Mouse (Mus musculus): ENCODE results near the gene Fbxl15.

Fbxl15 gene

GRCm38 (mm10) chr19:46348761-46349458, 20.9 kb downstream of the Fbxl15 start:
- DNase-seq, result peak; percentile 89

- no peak for DNase-seq
Measured at GRCm38 (mm10) chr19:46349550-46349949, 21.6 kb downstream of the Fbxl15 start.

DNA sequence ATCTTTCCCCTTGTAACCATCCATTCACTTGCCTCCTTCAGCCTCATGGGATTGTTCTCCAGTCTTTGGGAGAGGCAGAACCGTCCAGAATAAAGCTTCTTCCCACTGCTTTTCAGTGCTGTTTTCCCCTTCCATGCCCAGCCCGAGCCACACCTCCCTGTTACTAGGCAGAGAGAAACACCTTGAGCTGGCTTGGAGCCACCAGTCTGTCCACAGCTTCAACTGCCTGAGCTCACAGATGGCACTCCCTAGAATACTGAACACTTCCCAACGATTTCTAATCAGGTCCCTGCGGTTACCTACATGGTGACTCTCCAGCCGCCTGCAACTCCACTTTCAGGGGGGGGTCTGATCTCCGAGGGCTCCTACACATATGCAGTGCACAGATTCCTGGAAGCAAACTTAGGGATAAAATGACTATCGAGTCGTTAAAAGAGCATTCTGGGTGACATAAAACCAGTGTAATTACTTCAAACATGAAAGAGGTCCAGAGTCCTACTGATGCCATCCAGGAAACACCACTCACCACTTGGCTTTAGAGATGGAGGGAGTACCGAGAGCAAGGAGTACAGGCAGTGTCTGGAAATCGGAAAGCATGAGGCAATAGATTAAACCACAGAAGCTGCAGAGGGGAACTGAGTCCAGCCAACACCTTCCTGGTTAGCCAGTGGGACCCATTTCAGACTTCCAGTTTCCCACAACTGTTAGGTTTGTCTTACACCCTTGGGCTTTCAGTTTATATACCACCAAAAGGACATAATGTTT, 22.4 kb downstream of the Fbxl15 start, which contains the start of gene 2310034G01Rik:
Gene 2310034G01Rik (minus strand): TSS at position 135 of the 765 bp plus-strand sequence.
- peak; percentile 40 for DNase-seq

DNA sequence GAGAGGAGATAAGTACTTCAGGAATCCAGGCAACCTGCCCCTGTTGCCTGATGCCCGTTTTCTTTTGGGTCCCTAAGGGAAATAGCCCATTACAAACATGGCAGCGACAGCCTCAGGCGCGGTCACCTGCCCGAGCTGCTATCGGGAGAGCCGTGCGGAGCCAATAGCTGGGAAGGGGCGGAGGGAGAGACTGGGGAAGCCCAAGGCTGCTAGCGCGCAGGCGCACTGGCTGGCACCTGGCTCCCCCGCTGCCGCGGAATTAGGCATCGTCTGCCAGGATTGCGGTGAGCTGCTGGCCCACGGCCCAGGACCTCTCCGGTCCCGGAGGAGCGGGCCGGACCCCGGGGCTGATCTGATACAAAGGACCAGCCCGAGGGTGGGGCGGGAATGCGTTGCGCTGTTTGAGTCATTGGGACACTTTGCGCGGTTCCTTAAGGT, 28.7 kb downstream of the Fbxl15 start:
- peak; percentile 96 for DNase-seq

DNA sequence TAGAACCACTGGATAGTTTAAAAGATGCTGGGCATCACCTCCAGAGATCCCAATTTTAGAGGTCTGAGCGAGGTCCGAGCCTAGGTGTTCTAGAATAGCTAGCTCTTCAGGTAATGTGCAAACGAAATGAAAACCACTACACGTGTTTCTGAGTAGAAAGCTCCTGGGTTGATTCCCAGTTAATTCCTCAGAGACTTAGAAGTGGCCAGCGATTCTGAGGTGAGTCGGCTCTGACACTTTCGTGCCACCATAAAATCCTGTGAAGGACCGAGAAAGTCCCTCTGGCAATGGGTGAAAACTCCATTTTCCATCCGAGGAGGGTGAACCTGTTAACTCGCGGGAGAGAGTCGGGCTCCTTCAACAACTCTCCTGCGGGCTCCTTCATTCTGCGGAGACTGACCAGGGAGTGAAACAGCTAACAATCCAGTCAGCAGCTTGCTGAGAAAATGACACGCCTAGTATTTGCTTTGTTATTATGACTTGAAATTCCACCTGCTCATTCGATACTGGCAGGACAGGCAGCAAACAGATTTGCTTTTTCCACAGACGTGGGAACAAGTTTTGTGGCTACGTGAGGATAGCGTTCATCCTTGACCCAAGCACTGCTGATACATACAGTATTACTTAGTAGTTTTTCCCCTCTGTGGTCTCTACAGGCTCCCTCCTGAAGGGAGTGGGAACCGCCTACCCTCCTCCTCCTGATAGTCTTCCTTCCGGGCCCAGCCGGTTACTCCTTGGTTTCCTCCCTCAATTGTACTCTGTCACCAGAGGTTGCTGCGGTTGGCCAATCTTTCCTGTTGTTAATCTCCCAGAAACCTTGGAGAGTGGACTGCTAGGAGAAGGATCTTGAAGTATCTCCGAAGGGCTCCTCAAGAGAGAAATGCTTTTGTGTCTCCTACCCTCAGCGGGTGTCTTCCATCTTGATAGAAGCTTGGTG, 29.6 kb downstream of the Fbxl15 start:
- DNase-seq, result peak; percentile 56

- no peak for DNase-seq
Measured at GRCm38 (mm10) chr19:46358381-46358780, 30.4 kb downstream of the Fbxl15 start.

GRCm38 (mm10) chr19:46362104-46362503, 34.1 kb downstream of the Fbxl15 start:
- DNase-seq, result no peak

DNA sequence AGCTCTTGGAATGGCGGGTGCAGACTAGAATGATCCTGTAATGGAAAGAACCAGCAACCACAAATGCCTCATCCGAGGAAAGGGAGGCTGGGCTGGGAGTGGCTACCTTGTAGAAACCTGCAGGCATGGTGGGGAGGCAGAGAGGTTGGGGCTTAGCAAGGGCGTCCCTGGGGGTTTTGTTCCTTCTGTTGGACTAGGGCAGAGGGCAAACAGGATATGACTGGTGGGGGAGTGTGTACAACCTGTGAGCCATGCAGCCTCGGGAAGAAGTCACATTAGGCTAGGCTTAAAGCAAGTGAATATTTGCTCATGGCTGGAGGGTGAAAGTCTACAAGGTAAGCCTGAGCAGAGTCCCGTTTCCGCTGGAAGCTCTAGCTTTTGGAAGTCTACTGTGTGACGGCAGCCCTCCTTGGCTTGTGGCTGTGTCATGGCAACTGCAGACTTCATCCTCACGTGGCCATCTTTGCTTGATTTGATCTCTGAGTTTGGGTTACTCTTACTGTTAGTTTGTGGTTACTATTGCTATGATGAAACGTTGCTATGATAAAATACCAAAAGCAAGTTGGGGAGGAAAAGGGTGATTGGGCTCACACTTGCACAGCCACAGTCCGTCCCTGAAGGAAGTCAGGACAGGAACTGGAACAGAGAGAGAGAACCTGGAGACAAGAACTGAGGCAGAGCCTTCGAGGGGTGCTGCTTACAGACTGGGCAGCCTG, 35.5 kb downstream of the Fbxl15 start:
- no peak for DNase-seq

DNA sequence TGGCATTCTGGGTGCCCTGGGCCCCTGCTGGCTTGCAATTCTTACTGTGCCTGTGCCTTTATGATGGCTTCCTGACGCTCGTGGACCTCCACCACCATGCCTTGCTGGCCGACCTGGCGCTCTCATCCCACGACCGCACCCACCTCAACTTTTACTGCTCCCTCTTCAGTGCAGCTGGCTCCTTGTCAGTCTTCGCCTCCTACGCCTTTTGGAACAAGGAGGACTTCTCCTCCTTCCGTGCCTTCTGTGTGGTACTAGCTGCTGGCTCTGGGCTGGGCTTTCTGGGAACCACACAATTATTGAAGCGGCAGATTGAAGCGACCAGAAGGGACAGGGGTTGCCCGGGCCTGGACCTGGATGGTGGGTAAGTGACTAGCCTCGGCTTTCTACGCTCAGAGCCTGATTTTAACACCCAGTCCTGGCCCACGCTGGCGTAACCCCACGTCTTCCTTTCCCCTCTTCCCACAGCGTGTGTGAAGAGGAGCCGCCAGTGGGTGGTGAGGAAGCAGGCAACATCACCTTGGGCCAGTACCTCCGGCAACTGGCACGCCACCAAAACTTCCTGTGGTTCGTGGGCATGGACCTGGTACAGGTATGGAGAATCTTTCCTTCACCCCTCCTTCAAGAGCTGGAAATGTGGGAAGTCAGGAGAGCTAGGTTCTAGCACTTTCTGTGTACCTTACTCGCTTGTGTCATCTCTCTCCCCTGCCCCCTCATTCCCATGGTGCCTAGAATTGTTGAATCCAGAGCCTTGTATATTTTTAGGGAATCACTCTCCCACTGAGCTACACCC, 40.0 kb downstream of the Fbxl15 start:
- no peak for DNase-seq

- peak; percentile 88 for DNase-seq
Measured at GRCm38 (mm10) chr19:46369204-46369603, 41.2 kb downstream of the Fbxl15 start.

DNA sequence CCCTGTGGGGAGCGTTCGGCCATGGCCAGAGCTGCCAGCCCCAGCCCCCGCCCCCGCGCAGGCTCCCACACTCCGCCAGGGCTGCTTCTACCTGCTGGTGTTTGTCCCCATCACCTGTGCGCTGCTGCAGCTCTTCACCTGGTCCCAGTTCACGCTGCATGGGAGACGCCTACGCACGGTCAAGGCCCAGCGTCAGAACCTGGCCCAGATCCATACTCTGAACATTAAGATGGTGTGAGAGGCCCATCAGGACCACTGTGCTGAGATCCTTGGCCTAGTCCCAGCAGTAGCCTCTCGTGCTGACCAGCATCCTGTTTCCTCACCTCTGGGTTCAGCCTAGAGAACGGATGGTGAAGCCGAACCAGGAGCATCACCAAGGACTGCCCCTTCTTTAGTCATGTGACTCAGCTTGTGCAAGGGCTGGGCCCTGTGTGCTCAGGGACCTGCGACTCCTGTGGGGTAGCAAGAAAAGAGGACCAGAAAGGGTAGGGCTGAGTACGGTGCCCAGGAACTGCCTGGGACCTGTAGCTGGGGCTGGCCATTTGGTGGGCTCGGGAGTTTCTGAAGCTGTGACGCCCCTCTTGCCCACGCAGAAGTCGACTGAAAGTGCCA, 46.6 kb downstream of the Fbxl15 start:
- no peak for DNase-seq

DNA sequence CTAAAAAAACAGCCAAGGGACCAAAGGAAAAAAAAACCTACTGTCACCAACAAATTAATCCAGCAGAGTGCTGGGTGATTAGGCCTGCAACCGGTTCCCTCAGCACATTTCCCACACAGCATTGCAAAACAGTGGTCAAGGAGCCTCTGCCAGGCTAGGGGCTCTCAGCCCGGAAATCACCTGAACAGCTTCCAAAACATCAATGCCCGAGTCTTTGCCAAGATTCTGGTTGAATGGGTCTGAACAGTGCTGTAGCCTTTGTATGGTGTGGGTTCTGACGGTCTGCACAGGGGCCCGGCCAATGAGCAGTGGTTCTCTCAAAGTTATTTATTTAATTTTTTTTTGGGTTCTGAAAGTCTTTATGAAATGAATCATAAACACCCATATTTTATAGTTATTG, 47.5 kb downstream of the Fbxl15 start:
- no peak for DNase-seq

- DNase-seq, result no peak
Measured at GRCm38 (mm10) chr19:46375891-46376290, 47.9 kb downstream of the Fbxl15 start.
